Mouse (Mus musculus) lung, postnatal 0 days (tissue): ENCODE results near the gene Snx9. TPM values are rescaled to one million over a fixed set of nuclear protein-coding genes. Genes with fewer than 3 reads are reported as not detected.

Experiments used
- ATAC-seq: fragments of 200-750 bp; cut with Nextera tagmentation; 2 replicates; pipeline ENCODE4 v1.8.0; 2017; ENCODE audit warnings: moderate library complexity
- DNase-seq: peaks from one replicate; pipeline ENCODE4 v3.0.0-alpha.2; 2016; ENCODE audit warnings: low spot score
- H3K27ac ChIP-seq: fragments of 300-500 bp; sonication (generic); 2 replicates; pipeline ENCODE4 v1.5.1; 2014; ENCODE audit warnings: antibody characterized with exemption, mild to moderate bottlenecking, low read length, mixed read lengths
- H3K27me3 ChIP-seq: fragments of 300-500 bp; sonication (generic); replicated peaks from 2 replicates; pipeline ENCODE4 v1.6.1; 2014; ENCODE audit warnings: low read length, mixed read lengths; ENCODE audit not compliant: insufficient read depth
- H3K36me3 ChIP-seq: fragments of 300-500 bp; sonication (generic); 2 replicates; pipeline ENCODE4 v1.6.1; 2014; ENCODE audit warnings: low read length, mixed read lengths; ENCODE audit not compliant: insufficient read depth
- H3K4me1 ChIP-seq: fragments of 300-500 bp; sonication (generic); 2 replicates; pipeline ENCODE4 v1.6.1; 2014; ENCODE audit warnings: antibody characterized with exemption, low read depth, low read length, mixed read lengths; ENCODE audit not compliant: insufficient read depth
- H3K4me2 ChIP-seq: fragments of 300-500 bp; sonication (generic); replicated peaks from 2 replicates; pipeline ENCODE4 v1.6.1; 2014; ENCODE audit warnings: low read depth, mild to moderate bottlenecking, low read length, moderate library complexity, mixed read lengths
- H3K4me3 ChIP-seq: fragments of 300-500 bp; sonication (generic); 2 replicates; pipeline ENCODE4 v1.5.1; 2014; ENCODE audit warnings: low read depth, low read length
- H3K9ac ChIP-seq: fragments of 300-500 bp; sonication (generic); replicated peaks from 2 replicates; pipeline ENCODE4 v1.6.1; 2014; ENCODE audit warnings: low read depth, mild to moderate bottlenecking
- H3K9me3 ChIP-seq: fragments of 300-500 bp; sonication (generic); 2 replicates; pipeline ENCODE4 v1.6.1; 2016; ENCODE audit warnings: low read length, mixed read lengths
- CTCF ChIP-seq: IDR thresholded peaks from 2 replicates; pipeline ENCODE4 v1.5.1; 2016; ENCODE audit warnings: antibody characterized with exemption, mild to moderate bottlenecking
- EP300 ChIP-seq: IDR thresholded peaks from 2 replicates; pipeline ENCODE4 v1.6.1; 2016; ENCODE audit warnings: antibody characterized with exemption, mild to moderate bottlenecking, control low read depth
- WGBS: fragments of 180-500 bp; shearing (Covaris S2); extraction: QIAGEN DNeasy Blood & Tissue Kit; methylation state at CpG from one replicate; pipeline ENCODE4 v1.1.7; 2014; 5-methylcytosine and 5-hydroxymethylcytosine counted together
- polyA plus RNA-seq: library from polyadenylated mRNA; unstranded; fragments of >200 nt; fragmentation: Nextera tagmentation; extraction: Ambion mirVana; gene quantifications from 2 replicates; pipeline ENCODE4 v1.2.1, GENCODE M21; 2015

Gene Snx9
- polyA plus RNA-seq, 1 experiment from 2014 or later = 26.3 TPM

DNA sequence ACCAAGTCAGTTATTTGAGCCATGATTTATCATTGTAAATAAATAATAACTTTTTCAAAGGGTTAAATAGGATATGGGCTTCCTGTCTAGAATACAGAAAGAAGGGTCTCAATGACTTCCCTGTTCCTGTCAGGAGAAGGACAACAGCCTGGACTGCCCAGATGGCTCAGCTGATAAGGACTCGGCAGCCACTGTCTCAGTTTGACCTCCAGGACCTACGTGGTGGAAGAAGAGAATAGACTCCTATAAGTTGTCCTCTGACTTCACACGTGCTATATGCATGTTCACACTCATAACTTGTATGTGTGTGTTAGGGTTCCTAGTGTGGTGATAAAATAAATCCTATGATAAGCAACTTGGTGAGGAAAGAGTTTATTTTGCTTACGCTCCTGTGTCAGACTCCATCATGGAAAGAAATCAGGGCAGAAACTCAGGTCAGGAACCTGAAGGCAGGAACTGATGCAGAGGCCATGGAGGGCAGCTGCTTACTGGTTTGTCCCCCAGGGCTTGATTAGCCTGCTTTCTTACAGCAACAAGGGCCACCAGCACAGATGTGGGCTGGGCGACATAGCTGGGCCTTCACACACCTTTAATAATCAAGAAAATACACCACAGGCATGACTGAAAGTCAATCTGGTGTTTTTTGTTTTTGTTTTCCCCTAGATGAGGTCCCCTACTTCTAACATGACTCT is 1.4 kb upstream of the Snx9 start:
- no peak for ATAC-seq
- TF ChIP-seq CTCF (no peak), EP300 (no peak)

DNA sequence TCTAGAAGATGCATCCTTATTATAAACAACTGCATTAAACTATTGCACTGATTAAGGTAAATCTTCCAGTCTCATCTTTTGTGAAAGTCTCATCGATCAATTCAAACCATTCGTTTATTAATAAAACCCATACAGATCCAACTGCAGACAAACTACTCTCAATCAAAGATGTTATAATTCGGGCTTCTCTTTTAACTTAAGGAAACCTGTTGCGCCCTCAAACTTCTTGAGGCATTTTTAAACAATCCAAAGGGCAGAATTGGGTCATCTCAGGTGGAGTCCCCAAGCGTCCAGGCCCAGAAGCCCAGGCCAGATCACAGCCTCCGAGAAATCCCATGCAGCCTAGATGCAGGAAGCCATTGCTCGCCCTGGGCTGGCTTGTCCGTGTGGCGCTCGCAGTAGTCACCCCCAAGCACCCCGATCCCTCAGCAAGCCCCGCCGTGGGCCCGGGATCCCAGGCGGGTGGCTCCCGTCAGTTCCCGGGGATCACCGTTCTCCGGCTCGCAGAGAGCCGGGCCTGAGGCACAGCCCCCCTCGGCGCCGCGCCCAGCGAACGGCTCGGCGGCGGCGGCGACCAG is 490 bp upstream of the Snx9 start:
- WGBS = 8% methylated on average over 19 of the region's 32 CpGs
- peak; percentile 53; the same call in 1 of the 2 replicates for ATAC-seq
- Histone ChIP-seq H3K4me1 (peaks cover 4% of the 10 kb centered on the region), H3K9me3 (no peaks in the 10 kb centered on the region), H3K4me2 (peak overlapping the region; percentile 76), H3K4me3 (peak overlapping the region; percentile 91), H3K9ac (peak overlapping the region; percentile 93), H3K27ac (peak overlapping the region; percentile 99), H3K36me3 (no peaks in the 10 kb centered on the region), H3K27me3 (no peaks in the 10 kb centered on the region)
- no peak for TF ChIP-seq EP300
- TF ChIP-seq CTCF = no peak
- DNase-seq = peak; percentile 72

More for the DNA sequence above, 1.4 kb upstream of the Snx9 start:
- WGBS = 68% methylated on average over 5 of the region's 5 CpGs
- Histone ChIP-seq H3K9me3 (no peaks in the 10 kb centered on the region), H3K4me1 (peaks cover 4% of the 10 kb centered on the region), H3K9ac (no peak overlapping the region), H3K27ac (0 out of 2 replicates have a peak overlapping the region, but pooled peaks have one; percentile 99), H3K27me3 (no peaks in the 10 kb centered on the region), H3K4me3 (no peak overlapping the region), H3K4me2 (no peak overlapping the region), H3K36me3 (no peaks in the 10 kb centered on the region)
- DNase-seq = peak; percentile 16

DNA sequence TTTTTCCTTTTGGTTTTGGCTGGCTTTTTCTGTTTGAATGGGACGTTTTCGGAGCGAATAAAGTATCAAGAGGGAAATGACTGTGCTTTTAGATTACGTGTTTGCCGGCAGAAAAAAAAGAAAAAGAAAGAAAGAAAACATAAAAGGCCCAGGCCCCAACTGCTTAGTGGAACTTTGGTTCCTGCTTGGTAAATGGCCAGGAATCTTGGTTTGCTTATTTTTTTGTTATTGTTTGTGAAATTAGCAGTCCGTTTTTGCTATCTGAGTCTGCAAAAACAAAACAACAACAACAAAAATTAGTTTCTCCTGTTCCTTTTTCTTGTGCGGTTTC is 779 bp downstream of the Snx9 start:
- Histone ChIP-seq H3K27ac (peak overlapping the region; percentile 99), H3K27me3 (no peaks in the 10 kb centered on the region), H3K9ac (peak overlapping the region; percentile 93), H3K4me3 (peak overlapping the region; percentile 91), H3K4me2 (peak overlapping the region; percentile 76), H3K9me3 (no peaks in the 10 kb centered on the region), H3K4me1 (peaks cover 4% of the 10 kb centered on the region), H3K36me3 (no peaks in the 10 kb centered on the region)
- DNase-seq = no peak
- no peak for TF ChIP-seq CTCF
- no peak for TF ChIP-seq EP300
- WGBS = under 1% methylated on average over 7 of the region's 7 CpGs
- ATAC-seq = no peak

DNA sequence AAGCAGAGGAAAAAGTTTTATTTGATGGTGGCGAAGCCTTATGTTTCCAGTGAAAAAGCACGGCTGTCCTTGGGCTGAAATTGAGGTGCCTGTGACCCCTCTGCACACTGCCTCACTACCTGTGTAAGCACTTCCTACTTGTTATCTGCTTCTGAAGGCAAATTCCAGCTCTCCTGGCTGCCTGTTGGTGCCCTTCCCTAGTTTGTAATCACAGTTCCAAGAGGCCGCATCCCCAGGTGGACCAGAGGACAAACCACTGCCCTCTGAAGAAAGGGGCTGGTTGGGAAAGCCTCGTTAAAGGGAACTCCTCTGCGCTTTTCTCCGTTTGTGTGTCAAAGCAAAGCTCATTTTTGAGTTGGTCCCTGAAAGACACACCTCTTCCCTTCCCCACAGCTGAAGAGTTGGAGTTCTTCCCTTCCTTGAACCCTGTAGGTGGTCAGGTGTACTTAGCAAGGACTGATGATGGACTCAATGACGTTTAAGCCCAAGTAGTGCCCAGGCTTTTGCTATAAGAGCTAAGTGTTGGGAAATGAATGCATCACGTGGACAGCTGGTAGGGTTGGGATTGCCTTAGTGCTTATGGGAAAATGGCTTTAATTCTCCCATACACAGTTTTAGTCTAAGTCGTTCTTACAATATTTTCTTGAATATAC is 2.0 kb downstream of the Snx9 start:
- no peaks in the 10 kb centered on the region for H3K36me3 ChIP-seq
- WGBS = 64% methylated on average over 9 of the region's 9 CpGs
- H3K4me1 ChIP-seq = peaks cover 4% of the 10 kb centered on the region
- H3K9me3 ChIP-seq = no peaks in the 10 kb centered on the region
- no peak overlapping the region for H3K4me3 ChIP-seq
- H3K4me2 ChIP-seq = no peak overlapping the region
- no peaks in the 10 kb centered on the region for H3K27me3 ChIP-seq
- no peak overlapping the region for H3K27ac ChIP-seq
- no peak for TF ChIP-seq EP300
- no peak for TF ChIP-seq CTCF
- DNase-seq (peak; percentile 26), ATAC-seq (no peak)
- H3K9ac ChIP-seq = no peak overlapping the region

DNA sequence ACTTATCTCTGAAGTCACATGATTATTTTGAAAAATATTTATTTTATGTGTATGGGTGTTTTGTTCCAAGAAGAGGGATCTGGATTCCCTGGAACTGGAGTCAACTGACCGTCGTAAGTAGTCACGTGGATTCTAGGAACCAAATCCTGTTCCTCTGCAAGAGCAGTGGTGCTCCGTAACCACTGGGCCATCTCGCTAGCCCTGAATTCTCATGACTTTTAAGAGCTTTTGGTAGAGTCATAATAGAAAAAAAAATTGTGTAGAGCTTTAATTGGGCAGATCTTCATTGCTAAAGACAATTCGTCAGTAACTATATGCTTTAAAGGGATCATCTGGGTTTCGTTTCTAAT is 2.5 kb downstream of the Snx9 start:
- ATAC-seq (no peak), DNase-seq (no peak)
- Histone ChIP-seq H3K4me3 (no peak overlapping the region), H3K27me3 (no peaks in the 10 kb centered on the region), H3K9ac (no peak overlapping the region), H3K27ac (no peak overlapping the region), H3K9me3 (no peaks in the 10 kb centered on the region), H3K36me3 (no peaks in the 10 kb centered on the region), H3K4me1 (peaks cover 4% of the 10 kb centered on the region), H3K4me2 (no peak overlapping the region)
- 95% methylated on average over 7 of the region's 7 CpGs for WGBS
- TF ChIP-seq EP300 (no peak), CTCF (no peak)

DNA sequence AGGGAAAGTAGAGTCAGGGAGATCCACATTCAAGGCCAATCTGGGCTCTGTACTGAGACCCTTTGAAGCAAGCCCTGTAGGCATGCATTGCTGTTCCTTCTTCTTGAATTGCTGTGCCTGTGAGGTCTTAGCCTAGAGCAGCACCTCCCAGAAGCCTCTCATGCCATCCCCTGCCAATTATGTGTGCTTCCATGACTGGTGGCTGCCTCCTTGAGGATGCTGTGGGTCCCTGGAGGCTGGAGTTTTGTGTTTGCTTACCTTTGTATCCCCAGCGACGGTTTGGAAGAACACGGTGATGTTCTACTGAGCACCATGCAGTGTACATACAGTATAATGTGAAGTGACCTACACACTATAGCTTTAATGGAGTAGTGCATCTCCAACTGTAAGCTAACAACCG is 4.2 kb downstream of the Snx9 start:
- Histone ChIP-seq H3K4me2 (no peak overlapping the region), H3K4me1 (peaks cover 4% of the 10 kb centered on the region), H3K9me3 (no peaks in the 10 kb centered on the region), H3K36me3 (no peaks in the 10 kb centered on the region), H3K9ac (no peak overlapping the region), H3K27me3 (no peaks in the 10 kb centered on the region), H3K27ac (no peak overlapping the region), H3K4me3 (no peak overlapping the region)
- no peak for DNase-seq
- WGBS = 62% methylated on average over 4 of the region's 4 CpGs
- no peak for ATAC-seq
- TF ChIP-seq EP300 (no peak), CTCF (no peak)
